Comparison of ENCODE assay signal across 23 mouse cellular contexts in genomic region chr6:48414886-48415285, GRCm38 (mm10). TPM values are rescaled to one million over a fixed set of nuclear protein-coding genes. Genes with fewer than 3 reads are reported as not detected.
"Had no signal": no experiment of that assay in that cellular context is flagged by ENCODE, and none has a peak within 500 bp of the region (broad histone marks: within the 10 kb centered on the region; RNA-seq: fewer than 3 reads in every experiment).

No protein-coding gene starts in this region.

- H3K9me3 ChIP-seq: heart, embryonic 13.5 days; heart, embryonic 15.5 days; hindbrain, embryonic 10.5 days; hindbrain, embryonic 12.5 days; kidney, embryonic 15.5 days; limb, embryonic 12.5 days; liver, embryonic 12.5 days had no signal

- DNase-seq: gastrocnemius, postnatal 14 days; heart, postnatal 14 days; heart, postnatal 36 days; kidney, postnatal 14 days; layer of hippocampus, adult 9-11 months; layer of hippocampus, postnatal 36 days; left cerebral cortex, postnatal 4 days; liver had no signal

- H3K9ac ChIP-seq: heart, embryonic 13.5 days; heart, embryonic 15.5 days; hindbrain, embryonic 12.5 days; hindbrain, embryonic 14.5 days; kidney, embryonic 15.5 days; limb, embryonic 12.5 days; liver, embryonic 12.5 days; liver, embryonic 14.5 days had no signal

- H3K27me3 ChIP-seq: heart, embryonic 13.5 days; heart, embryonic 15.5 days; hindbrain, embryonic 12.5 days; kidney, embryonic 15.5 days; limb, embryonic 12.5 days; liver, embryonic 12.5 days had no signal

- H3K4me2 ChIP-seq: heart, embryonic 11.5 days; heart, embryonic 13.5 days; heart, embryonic 15.5 days; hindbrain, embryonic 12.5 days; hindbrain, embryonic 14.5 days; kidney, embryonic 15.5 days; limb, embryonic 12.5 days; liver, embryonic 12.5 days had no signal

- H3K4me1 ChIP-seq: hindbrain, embryonic 10.5 days; hindbrain, embryonic 12.5 days; kidney, embryonic 15.5 days; limb, embryonic 12.5 days; liver, embryonic 12.5 days had no signal

- ATAC-seq: hindbrain, embryonic 16.5 days; intestine, embryonic 16.5 days; liver, embryonic 12.5 days had no signal

- H3K27ac ChIP-seq: heart, adult 2 months; heart, embryonic 13.5 days; heart, embryonic 15.5 days; hindbrain, embryonic 10.5 days; hindbrain, embryonic 12.5 days; hindbrain, embryonic 14.5 days; kidney, embryonic 15.5 days; kidney, postnatal 0 days; limb, embryonic 12.5 days; liver, embryonic 12.5 days; liver, embryonic 14.5 days had no signal

- H3K4me3 ChIP-seq: heart, adult 2 months; heart, embryonic 13.5 days; heart, embryonic 15.5 days; hindbrain, embryonic 10.5 days; hindbrain, embryonic 12.5 days; kidney, embryonic 15.5 days; limb, embryonic 12.5 days; liver, embryonic 12.5 days had no signal

RNA-seq across cellular contexts. Expression of gene Sspo, which starts 33.1 kb away (rescaled TPM):
- total RNA-seq: granulocyte monocyte progenitor cell, adult 5-6 weeks had no signal
